Mouse (Mus musculus): ENCODE measurements around the gene Secisbp2. TPM values are rescaled to one million over a fixed set of nuclear protein-coding genes. Genes with fewer than 3 reads are reported as not detected.
A peak's percentile ranks its signal among the peaks of the same experiment; 100 is the strongest.

Secisbp2 gene
- polyA plus RNA-seq (2014; fragmentation: Nextera tagmentation; extraction: Ambion mirVana) = 26.0 and 27.7 TPM in 2 replicates

DNA sequence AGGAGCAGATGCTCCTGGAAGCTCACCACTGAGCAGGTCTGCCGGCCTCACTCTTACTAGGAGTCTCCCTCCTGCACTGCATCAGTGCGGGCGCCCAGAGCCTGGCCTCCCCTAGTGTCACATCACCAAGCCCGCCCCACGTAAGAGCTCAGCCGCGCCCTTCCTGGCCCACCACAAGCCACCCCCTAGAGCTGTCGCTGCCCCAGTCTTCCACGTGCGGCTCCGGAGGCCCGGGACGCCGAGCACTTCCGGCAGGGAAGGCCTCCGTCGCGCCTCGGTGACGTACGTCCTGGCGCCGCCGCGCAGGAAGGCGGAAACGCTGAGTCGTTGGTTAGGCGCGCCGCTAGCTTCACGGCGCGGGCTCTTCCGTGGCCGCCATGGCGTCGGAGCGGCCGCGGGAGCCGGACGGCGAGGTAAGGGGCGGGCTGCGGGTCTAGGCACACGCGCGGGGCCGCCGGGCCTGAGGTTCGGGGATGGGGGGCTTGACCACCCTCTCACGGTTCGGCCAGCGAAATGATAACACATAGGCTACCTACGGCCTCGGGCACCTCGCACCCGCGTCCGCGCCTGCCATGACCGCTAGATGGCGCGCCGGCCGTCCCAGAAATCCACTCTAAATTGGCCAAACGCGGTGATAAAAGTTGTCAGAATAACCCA lies at the start of gene Secisbp2:
TSS of gene Secisbp2 (plus strand) at position 290 of the 657 bp plus-strand sequence.
- peak within 1 kb of the TSS; percentile 84 for H3K9ac ChIP-seq (ENCODE audit: low read length)
- WGBS = 1% methylated on average over 69 of the region's 69 CpGs
- peak within 1 kb of the TSS; percentile 76 to 90 for H3K4me3 ChIP-seq (ENCODE audit: control insufficient read depth in 1 of 2, insufficient read depth in 1 of 2, low read depth in 1 of 2, low read length in 2 of 2)
- no peaks in the 10 kb centered on the region for H3K27me3 ChIP-seq (ENCODE audit: control insufficient read depth, insufficient read depth, low read length)
- ATAC-seq (ENCODE audit: insufficient number of reproducible peaks, insufficient read depth, low FRiP score, low read depth) = peak; percentile 88
- H3K9me3 ChIP-seq (ENCODE audit: control insufficient read depth, low read length) = no peaks in the 10 kb centered on the region
- peaks cover 53% of the 10 kb centered on the region for H3K36me3 ChIP-seq (ENCODE audit: control insufficient read depth, insufficient read depth, low read length)
- H3K4me2 ChIP-seq (ENCODE audit: low read length) = peak within 1 kb of the TSS; percentile 86
- H3K27ac ChIP-seq (replicated peaks in 1 of 2; ENCODE audit: control insufficient read depth in 1 of 2, insufficient read depth in 1 of 2, low read depth in 2 of 2, low read length in 2 of 2) = peak within 1 kb of the TSS; percentile 84 to 88
- peaks cover 5 to 38% of the 10 kb centered on the region in 2 experiments; a peak in 3 of 4 replicates for H3K4me1 ChIP-seq (ENCODE audit: control insufficient read depth in 2 of 2, insufficient read depth in 2 of 2, low read length in 2 of 2)

DNA sequence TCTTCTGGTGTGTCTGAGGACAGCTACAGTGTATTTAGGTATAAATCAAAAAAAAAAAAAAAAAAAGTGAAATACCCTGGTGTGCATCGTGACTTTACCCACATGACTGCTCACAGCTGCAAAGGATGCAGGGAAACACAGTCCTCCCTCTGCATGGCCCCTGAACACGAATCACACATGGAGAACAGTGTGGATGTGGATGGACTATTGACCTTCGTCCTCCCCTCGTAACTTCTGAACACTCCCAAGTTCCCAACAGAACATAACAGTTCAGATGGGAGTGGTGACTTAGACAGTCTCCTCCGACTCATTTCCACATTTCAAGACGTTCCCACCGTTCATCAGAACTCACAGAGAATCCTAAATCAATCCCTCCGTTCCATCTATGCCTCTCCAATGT lies 48.7 kb upstream of the Secisbp2 start:
- no peaks in the 10 kb centered on the region for H3K27me3 ChIP-seq (ENCODE audit: control insufficient read depth, insufficient read depth, low read length)
- ATAC-seq (ENCODE audit: insufficient number of reproducible peaks, insufficient read depth, low FRiP score, low read depth) = no peak
- peak overlapping the region; percentile 60 for H3K4me2 ChIP-seq (ENCODE audit: low read length)
- WGBS = 71% methylated on average over 8 of the region's 8 CpGs
- H3K27ac ChIP-seq (replicated peaks in 1 of 2; ENCODE audit: control insufficient read depth in 1 of 2, insufficient read depth in 1 of 2, low read depth in 2 of 2, low read length in 2 of 2) = no peak overlapping the region
- H3K4me3 ChIP-seq (ENCODE audit: control insufficient read depth in 1 of 2, insufficient read depth in 1 of 2, low read depth in 1 of 2, low read length in 2 of 2) = no peak overlapping the region
- no peaks in the 10 kb centered on the region for H3K9me3 ChIP-seq (ENCODE audit: control insufficient read depth, low read length)
- H3K4me1 ChIP-seq (ENCODE audit: control insufficient read depth in 2 of 2, insufficient read depth in 2 of 2, low read length in 2 of 2) = peaks cover 6 to 10% of the 10 kb centered on the region in 2 experiments
- no peaks in the 10 kb centered on the region for H3K36me3 ChIP-seq (ENCODE audit: control insufficient read depth, insufficient read depth, low read length)
- H3K9ac ChIP-seq (ENCODE audit: low read length) = 0 out of 2 replicates have a peak overlapping the region, but pooled peaks have one; percentile 46

DNA sequence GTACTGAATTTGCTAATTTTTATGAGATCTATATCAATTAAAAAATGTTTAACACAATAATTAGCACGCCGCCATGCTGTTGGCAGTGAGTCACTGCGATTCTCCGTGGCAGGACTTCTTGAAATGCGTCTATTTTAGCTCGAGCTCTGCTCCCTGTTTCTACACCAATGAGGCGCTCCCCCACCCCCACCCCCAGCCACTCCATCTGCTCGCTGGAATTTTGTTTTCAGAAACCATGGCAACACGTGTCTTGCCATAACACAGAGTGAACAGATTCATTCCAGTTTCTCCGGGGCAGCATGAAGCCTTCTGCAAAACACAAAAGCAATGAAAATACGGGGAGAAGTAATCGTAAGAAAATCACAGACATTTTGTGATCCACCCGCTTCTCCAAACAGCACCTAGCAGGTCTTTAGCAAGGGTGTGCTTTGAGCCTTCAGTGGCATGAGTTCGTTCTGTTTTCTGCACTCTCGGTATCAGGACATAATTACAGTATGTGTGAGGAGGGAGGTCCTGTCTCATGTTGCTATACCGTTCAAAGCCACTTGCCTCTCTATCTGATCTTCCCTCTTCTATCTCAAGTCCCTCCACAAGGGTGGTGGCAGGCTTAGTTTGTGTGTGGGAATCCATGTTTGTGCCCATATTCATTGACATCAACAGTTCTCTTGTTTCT lies 48.1 kb upstream of the Secisbp2 start:
- Histone ChIP-seq H3K9ac (ENCODE audit: low read length) (peak overlapping the region; percentile 46; the same call in 1 of the 2 replicates), H3K4me2 (ENCODE audit: low read length) (peak overlapping the region; percentile 60), H3K4me3 (ENCODE audit: control insufficient read depth in 1 of 2, insufficient read depth in 1 of 2, low read depth in 1 of 2, low read length in 2 of 2) (peak overlapping the region; percentile 2 to 8; a peak in 2 of 4 replicates), H3K9me3 (ENCODE audit: control insufficient read depth, low read length) (no peaks in the 10 kb centered on the region), H3K27me3 (ENCODE audit: control insufficient read depth, insufficient read depth, low read length) (no peaks in the 10 kb centered on the region), H3K27ac (replicated peaks in 1 of 2; ENCODE audit: control insufficient read depth in 1 of 2, insufficient read depth in 1 of 2, low read depth in 2 of 2, low read length in 2 of 2) (no peak overlapping the region), H3K4me1 (ENCODE audit: control insufficient read depth in 2 of 2, insufficient read depth in 2 of 2, low read length in 2 of 2) (peaks cover 6 to 10% of the 10 kb centered on the region in 2 experiments), H3K36me3 (ENCODE audit: control insufficient read depth, insufficient read depth, low read length) (no peaks in the 10 kb centered on the region)
- ATAC-seq (ENCODE audit: insufficient number of reproducible peaks, insufficient read depth, low FRiP score, low read depth) = no peak
- WGBS = 21% methylated on average over 16 of the region's 16 CpGs

DNA sequence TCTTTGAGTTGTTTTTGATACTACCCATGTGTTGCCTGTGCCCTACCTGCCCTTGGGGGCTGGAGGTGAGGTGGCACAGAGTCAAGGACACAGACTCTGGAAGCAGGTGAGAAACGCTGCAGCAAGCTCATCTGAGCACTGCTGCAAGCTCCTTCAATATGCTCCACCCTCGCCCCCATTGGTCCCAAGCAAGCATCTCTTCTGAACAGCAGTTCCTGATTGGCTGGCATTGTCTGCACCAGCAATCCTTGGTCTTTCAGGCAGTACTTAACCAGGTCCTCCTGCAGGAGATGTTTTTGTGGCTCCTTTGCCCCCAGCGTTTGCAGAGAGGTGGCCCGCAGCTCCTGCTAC lies 47.6 kb upstream of the Secisbp2 start:
- ATAC-seq (ENCODE audit: insufficient number of reproducible peaks, insufficient read depth, low FRiP score, low read depth) = no peak
- Histone ChIP-seq H3K4me2 (ENCODE audit: low read length) (0 out of 2 replicates have a peak overlapping the region, but pooled peaks have one; percentile 60), H3K4me1 (ENCODE audit: control insufficient read depth in 2 of 2, insufficient read depth in 2 of 2, low read length in 2 of 2) (peaks cover 6 to 10% of the 10 kb centered on the region in 2 experiments), H3K27me3 (ENCODE audit: control insufficient read depth, insufficient read depth, low read length) (no peaks in the 10 kb centered on the region), H3K9ac (ENCODE audit: low read length) (no peak overlapping the region), H3K4me3 (ENCODE audit: control insufficient read depth in 1 of 2, insufficient read depth in 1 of 2, low read depth in 1 of 2, low read length in 2 of 2) (no peak overlapping the region), H3K36me3 (ENCODE audit: control insufficient read depth, insufficient read depth, low read length) (no peaks in the 10 kb centered on the region), H3K27ac (replicated peaks in 1 of 2; ENCODE audit: control insufficient read depth in 1 of 2, insufficient read depth in 1 of 2, low read depth in 2 of 2, low read length in 2 of 2) (no peak overlapping the region), H3K9me3 (ENCODE audit: control insufficient read depth, low read length) (no peaks in the 10 kb centered on the region)
- 44% methylated on average over 4 of the region's 4 CpGs for WGBS

DNA sequence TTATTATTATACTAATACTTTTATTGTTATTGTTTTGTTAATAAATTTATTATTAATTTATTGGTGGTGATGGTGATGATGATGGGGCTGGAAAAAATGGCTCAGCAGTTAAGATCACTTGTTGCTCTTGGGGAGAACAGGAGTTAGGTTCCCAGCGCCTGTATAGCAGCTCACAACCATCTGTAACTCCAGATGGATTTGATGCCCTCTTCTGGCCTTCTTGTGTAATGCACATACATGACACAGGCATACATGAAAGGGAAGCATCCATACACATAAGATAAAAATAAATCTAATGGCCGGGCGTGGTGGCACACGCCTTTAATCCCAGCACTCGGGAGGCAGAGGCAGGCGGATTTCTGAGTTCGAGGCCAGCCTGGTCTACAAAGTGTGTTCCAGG lies 42.3 kb upstream of the Secisbp2 start:
- Histone ChIP-seq H3K4me1 (ENCODE audit: control insufficient read depth in 2 of 2, insufficient read depth in 2 of 2, low read length in 2 of 2) (no peaks in the 10 kb centered on the region; a peak in 1 of 4 replicates), H3K4me2 (ENCODE audit: low read length) (no peak overlapping the region), H3K27ac (replicated peaks in 1 of 2; ENCODE audit: control insufficient read depth in 1 of 2, insufficient read depth in 1 of 2, low read depth in 2 of 2, low read length in 2 of 2) (no peak overlapping the region), H3K27me3 (ENCODE audit: control insufficient read depth, insufficient read depth, low read length) (no peaks in the 10 kb centered on the region), H3K4me3 (ENCODE audit: control insufficient read depth in 1 of 2, insufficient read depth in 1 of 2, low read depth in 1 of 2, low read length in 2 of 2) (no peak overlapping the region), H3K9ac (ENCODE audit: low read length) (no peak overlapping the region), H3K9me3 (ENCODE audit: control insufficient read depth, low read length) (no peaks in the 10 kb centered on the region), H3K36me3 (ENCODE audit: control insufficient read depth, insufficient read depth, low read length) (no peaks in the 10 kb centered on the region)
- 92% methylated on average over 5 of the region's 7 CpGs for WGBS
- no peak for ATAC-seq (ENCODE audit: insufficient number of reproducible peaks, insufficient read depth, low FRiP score, low read depth)

DNA sequence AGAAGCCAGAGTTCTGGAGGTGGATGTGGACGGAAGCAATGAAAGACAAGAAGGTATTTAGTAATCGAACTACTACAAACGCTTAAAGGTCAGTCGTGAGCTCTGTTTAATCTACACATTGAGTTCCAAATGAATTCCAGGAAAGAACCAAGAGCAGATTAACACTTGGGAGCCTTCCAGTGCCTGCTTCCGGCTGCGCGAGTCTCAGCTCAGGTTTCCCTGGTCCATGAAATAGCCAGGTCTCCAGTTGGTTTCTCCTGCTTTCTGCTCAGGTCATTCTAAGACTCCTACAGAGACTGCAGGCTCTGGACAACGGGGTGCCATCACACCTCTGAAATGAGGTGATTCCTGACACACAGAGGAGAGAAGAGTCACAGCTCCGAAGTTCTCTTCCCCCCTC lies 40.4 kb upstream of the Secisbp2 start:
- H3K4me1 ChIP-seq (ENCODE audit: control insufficient read depth in 2 of 2, insufficient read depth in 2 of 2, low read length in 2 of 2) = peaks cover 0 to 2% of the 10 kb centered on the region in 2 experiments; a peak in 2 of 4 replicates
- ATAC-seq (ENCODE audit: insufficient number of reproducible peaks, insufficient read depth, low FRiP score, low read depth) = no peak
- H3K9me3 ChIP-seq (ENCODE audit: control insufficient read depth, low read length) = no peaks in the 10 kb centered on the region
- no peak overlapping the region for H3K4me3 ChIP-seq (ENCODE audit: control insufficient read depth in 1 of 2, insufficient read depth in 1 of 2, low read depth in 1 of 2, low read length in 2 of 2)
- no peak overlapping the region for H3K9ac ChIP-seq (ENCODE audit: low read length)
- H3K4me2 ChIP-seq (ENCODE audit: low read length) = peak overlapping the region; percentile 45
- H3K27me3 ChIP-seq (ENCODE audit: control insufficient read depth, insufficient read depth, low read length) = no peaks in the 10 kb centered on the region
- H3K27ac ChIP-seq (replicated peaks in 1 of 2; ENCODE audit: control insufficient read depth in 1 of 2, insufficient read depth in 1 of 2, low read depth in 2 of 2, low read length in 2 of 2) = no peak overlapping the region
- WGBS = 14% methylated on average over 9 of the region's 9 CpGs
- H3K36me3 ChIP-seq (ENCODE audit: control insufficient read depth, insufficient read depth, low read length) = no peaks in the 10 kb centered on the region

DNA sequence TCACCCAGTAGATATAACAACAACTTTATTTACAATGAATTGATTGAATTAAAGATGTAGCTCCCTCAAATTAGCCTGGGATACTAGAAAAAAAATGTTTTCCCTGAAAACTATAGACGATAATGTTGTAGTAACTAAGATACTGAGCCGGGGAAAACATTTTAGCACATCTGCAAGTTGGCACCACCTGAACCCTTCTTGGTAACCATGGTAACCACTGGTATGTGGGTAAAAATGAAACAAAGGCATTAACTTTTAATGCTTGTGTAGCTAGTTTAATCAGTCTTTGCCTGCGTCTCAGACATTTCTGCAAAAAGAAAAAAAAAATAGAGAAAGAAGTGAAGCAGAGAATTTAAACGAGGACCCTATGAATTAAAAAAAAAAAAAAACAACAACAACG lies 40.0 kb upstream of the Secisbp2 start:
- 52% methylated on average over 5 of the region's 5 CpGs for WGBS
- Histone ChIP-seq H3K36me3 (ENCODE audit: control insufficient read depth, insufficient read depth, low read length) (no peaks in the 10 kb centered on the region), H3K27ac (replicated peaks in 1 of 2; ENCODE audit: control insufficient read depth in 1 of 2, insufficient read depth in 1 of 2, low read depth in 2 of 2, low read length in 2 of 2) (no peak overlapping the region), H3K4me1 (ENCODE audit: control insufficient read depth in 2 of 2, insufficient read depth in 2 of 2, low read length in 2 of 2) (peaks cover 0 to 2% of the 10 kb centered on the region in 2 experiments; a peak in 2 of 4 replicates), H3K4me2 (ENCODE audit: low read length) (peak overlapping the region; percentile 45; the same call in 1 of the 2 replicates), H3K27me3 (ENCODE audit: control insufficient read depth, insufficient read depth, low read length) (no peaks in the 10 kb centered on the region), H3K9me3 (ENCODE audit: control insufficient read depth, low read length) (no peaks in the 10 kb centered on the region), H3K9ac (ENCODE audit: low read length) (no peak overlapping the region), H3K4me3 (ENCODE audit: control insufficient read depth in 1 of 2, insufficient read depth in 1 of 2, low read depth in 1 of 2, low read length in 2 of 2) (no peak overlapping the region)
- no peak for ATAC-seq (ENCODE audit: insufficient number of reproducible peaks, insufficient read depth, low FRiP score, low read depth)

Data from heart, embryonic 14.5 days (tissue).